Mouse (Mus musculus): ENCODE data around the gene Atp9a. TPM values are rescaled to one million over a fixed set of nuclear protein-coding genes. Genes with fewer than 3 reads are reported as not detected.
A peak's percentile ranks its signal among the peaks of the same experiment; 100 is the strongest.

The Atp9a gene
- polyA plus RNA-seq, 1 experiment from 2014 or later = 177 TPM

DNA sequence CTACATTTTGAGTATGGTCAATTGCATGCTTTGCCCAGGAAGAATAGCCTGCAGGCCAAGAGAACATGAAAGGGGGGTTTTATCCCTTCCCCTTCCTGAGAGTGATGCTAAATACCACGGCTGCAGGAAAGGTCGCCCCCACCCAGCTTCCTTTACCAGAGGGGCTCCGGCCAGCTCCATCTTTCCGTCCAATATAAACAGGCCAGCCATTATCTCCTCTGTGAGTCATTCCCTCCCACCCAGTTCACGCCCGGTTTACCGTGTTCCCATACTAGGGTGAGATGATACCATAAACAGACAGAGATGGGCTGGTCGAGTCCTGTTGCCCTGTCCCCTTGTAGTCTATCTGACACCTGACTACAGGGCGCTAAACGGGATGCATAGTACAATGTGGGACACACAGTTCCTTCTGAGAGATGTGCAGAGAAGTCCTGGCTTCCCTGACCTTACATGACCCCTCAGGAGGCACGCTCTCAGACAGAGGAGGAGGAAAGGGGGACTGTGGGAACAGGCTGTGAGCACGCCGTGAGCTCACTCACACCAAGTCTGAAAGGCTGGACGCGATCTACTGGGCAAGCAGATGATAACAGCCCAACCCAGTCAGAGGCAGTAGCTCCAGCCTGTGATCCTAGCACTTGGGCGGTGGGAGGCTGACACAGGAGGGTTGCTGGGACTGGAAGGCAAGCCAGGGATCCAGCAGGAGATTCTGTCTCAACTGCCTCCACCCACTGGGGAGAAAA, 85.5 kb downstream of the Atp9a start:
- Histone ChIP-seq H3K9ac (no peak overlapping the region), H3K27me3 (no peaks in the 10 kb centered on the region), H3K4me2 (no peak overlapping the region), H3K36me3 (peaks cover 42% of the 10 kb centered on the region), H3K27ac (replicated peaks) (no peak overlapping the region), H3K4me3 (no peak overlapping the region), H3K4me1 (replicated peaks) (no peaks in the 10 kb centered on the region), H3K9me3 (no peaks in the 10 kb centered on the region)
- WGBS = 77% methylated on average over 16 of the region's 16 CpGs
- no peak for ATAC-seq (ENCODE audit: low FRiP score, low read depth)

- H3K27ac ChIP-seq (replicated peaks) = no peak overlapping the region
- no peak overlapping the region for H3K4me2 ChIP-seq
- H3K4me3 ChIP-seq = no peak overlapping the region
- no peaks in the 10 kb centered on the region for H3K27me3 ChIP-seq
- no peaks in the 10 kb centered on the region for H3K4me1 ChIP-seq (replicated peaks)
- 77% methylated on average over 17 of the region's 17 CpGs for WGBS
- H3K9ac ChIP-seq = no peak overlapping the region
- ATAC-seq (ENCODE audit: low FRiP score, low read depth) = no peak
- H3K9me3 ChIP-seq = no peaks in the 10 kb centered on the region
- H3K36me3 ChIP-seq = peaks cover 33% of the 10 kb centered on the region
Observed at GRCm38 (mm10) chr2:168654983-168655669, 87.1 kb downstream of the Atp9a start.

DNA sequence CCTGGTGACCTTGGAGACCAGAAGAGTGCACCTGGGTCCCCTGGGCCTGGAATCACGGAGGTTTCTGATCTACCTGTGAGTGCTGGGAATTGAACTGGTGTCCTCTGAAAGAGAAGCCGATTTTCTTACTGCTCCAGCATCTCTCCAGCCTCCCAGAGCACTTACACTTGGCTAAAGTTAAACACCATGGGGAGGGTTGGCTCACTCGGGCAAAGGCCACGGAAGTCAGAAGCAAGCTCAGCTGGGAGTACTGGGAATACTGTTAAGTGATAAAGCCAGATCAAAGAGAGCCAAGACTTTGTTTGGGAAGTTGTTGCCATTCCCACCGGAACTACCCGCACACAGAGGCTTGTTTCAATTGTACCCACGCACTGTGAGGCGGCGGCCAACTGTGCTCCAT, 87.7 kb downstream of the Atp9a start:
- ATAC-seq (ENCODE audit: low FRiP score, low read depth) = no peak
- WGBS = 70% methylated on average over 9 of the region's 9 CpGs
- no peaks in the 10 kb centered on the region for H3K27me3 ChIP-seq
- no peaks in the 10 kb centered on the region for H3K9me3 ChIP-seq
- no peak overlapping the region for H3K27ac ChIP-seq (replicated peaks)
- H3K9ac ChIP-seq = no peak overlapping the region
- H3K36me3 ChIP-seq = peaks cover 32% of the 10 kb centered on the region
- H3K4me2 ChIP-seq = no peak overlapping the region
- H3K4me3 ChIP-seq = no peak overlapping the region
- no peaks in the 10 kb centered on the region for H3K4me1 ChIP-seq (replicated peaks)

DNA sequence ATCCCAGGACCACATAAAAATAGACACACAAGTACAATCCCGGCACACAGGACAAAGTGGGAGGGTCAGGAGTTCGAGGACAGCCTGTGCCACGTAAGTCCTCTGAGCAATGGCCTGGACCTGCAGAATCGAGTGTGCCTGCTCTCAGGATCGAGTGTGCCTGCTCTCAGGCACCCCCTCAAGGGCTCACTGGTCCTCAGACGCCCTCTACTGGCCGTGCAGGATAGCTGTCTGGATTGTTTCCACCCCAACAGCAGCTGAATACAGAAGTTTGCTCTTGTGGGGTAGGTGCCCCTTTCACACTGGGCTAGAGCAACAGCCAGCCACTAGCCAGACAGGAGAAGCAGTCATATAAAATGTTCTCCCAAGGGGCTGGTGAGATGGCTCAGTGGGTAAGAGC, 90.5 kb downstream of the Atp9a start:
- 50% methylated on average over 7 of the region's 7 CpGs for WGBS
- H3K4me1 ChIP-seq (replicated peaks) = no peaks in the 10 kb centered on the region
- H3K4me3 ChIP-seq = no peak overlapping the region
- no peak overlapping the region for H3K4me2 ChIP-seq
- ATAC-seq (ENCODE audit: low FRiP score, low read depth) = no peak
- no peak overlapping the region for H3K27ac ChIP-seq (replicated peaks)
- H3K36me3 ChIP-seq = peaks cover 52% of the 10 kb centered on the region
- no peaks in the 10 kb centered on the region for H3K27me3 ChIP-seq
- no peaks in the 10 kb centered on the region for H3K9me3 ChIP-seq
- H3K9ac ChIP-seq = no peak overlapping the region

DNA sequence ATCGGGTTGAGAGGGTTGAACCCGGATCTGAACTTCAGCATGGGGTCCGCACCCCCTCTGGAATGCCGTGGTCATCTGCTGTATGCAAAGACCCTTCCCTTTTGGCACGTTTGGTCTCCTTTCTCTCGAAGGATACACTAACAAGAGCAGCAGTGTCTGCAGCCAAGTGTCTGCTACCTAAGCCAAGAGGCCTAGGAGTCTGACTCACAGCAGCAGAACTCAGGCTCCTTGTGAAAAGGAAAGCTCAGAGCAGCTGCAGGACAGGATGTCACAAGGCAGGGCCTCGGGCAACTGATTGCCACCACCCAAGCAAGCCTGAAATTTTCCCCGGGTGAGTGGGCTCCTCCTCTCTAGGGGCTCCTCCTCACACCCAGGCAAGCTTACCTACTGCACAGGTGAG, 94.0 kb downstream of the Atp9a start:
- peaks cover 60% of the 10 kb centered on the region for H3K36me3 ChIP-seq
- no peak for ATAC-seq (ENCODE audit: low FRiP score, low read depth)

DNA sequence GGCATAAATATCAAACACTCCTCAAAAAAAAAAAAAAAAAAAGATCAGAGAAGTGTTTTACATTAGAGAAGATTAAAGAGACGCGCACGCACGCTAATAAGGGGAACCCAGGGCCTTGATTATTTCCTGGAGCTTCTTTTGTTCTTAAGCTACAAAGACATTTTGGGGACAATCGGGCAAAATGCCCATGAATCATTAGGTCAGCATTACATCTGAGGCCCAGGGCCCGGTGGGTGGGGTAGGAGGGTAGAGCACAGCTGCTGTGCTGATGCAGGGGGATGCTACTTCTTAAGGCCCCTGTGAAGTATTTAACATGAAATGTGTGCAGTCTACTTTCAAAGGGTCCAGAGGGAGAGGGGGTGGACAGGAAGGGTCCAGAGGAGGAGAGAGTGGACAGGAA, 97.4 kb downstream of the Atp9a start:
- 42% methylated on average over 6 of the region's 6 CpGs for WGBS
- no peak for ATAC-seq (ENCODE audit: low FRiP score, low read depth)
- no peaks in the 10 kb centered on the region for H3K9me3 ChIP-seq

More for the DNA sequence above, 94.0 kb downstream of the Atp9a start:
- H3K4me2 ChIP-seq = no peak overlapping the region
- H3K27me3 ChIP-seq = no peaks in the 10 kb centered on the region
- H3K27ac ChIP-seq (replicated peaks) = no peak overlapping the region
- no peaks in the 10 kb centered on the region for H3K9me3 ChIP-seq
- H3K9ac ChIP-seq = no peak overlapping the region
- no peak overlapping the region for H3K4me3 ChIP-seq
- WGBS = 84% methylated on average over 8 of the region's 8 CpGs
- no peaks in the 10 kb centered on the region for H3K4me1 ChIP-seq (replicated peaks)

DNA sequence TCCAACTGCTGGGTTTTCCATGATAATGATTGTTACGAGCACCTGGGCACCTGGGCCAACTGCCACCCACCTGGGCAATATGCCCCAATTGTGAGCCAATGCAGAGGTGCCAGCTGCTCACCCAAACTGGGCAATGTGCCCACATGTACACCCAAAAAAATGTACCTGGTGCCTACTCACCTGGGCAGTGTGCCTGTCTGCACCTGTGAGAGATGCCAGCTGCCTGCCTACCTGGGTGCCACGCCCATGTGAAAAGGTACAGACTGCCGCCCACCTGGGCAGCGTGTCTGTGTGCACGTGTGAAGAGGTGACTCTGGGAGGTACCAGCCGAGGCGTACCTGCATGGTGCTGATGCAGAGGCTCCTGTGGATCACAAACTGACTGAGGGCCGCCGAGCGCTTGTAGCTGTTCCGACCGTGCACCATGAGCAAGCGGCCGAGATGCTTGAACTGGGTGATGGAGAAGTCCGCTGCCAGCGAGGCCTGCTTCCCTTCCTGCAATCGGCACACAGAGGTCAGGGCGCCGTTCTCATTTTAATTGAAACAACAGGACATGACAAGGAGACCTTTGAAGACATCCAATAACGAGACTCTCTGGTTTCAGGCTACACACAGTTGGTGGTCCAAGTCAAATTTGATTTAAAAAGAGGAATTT, 98.6 kb downstream of the Atp9a start:
- H3K27me3 ChIP-seq = no peaks in the 10 kb centered on the region
- H3K4me2 ChIP-seq = no peak overlapping the region
- no peak for ATAC-seq (ENCODE audit: low FRiP score, low read depth)
- H3K9me3 ChIP-seq = no peaks in the 10 kb centered on the region
- no peak overlapping the region for H3K9ac ChIP-seq
- no peak overlapping the region for H3K27ac ChIP-seq (replicated peaks)
- H3K4me1 ChIP-seq (replicated peaks) = no peaks in the 10 kb centered on the region
- H3K4me3 ChIP-seq = no peak overlapping the region
- 84% methylated on average over 20 of the region's 20 CpGs for WGBS
- H3K36me3 ChIP-seq = peaks cover 75% of the 10 kb centered on the region

More for the DNA sequence above, 97.4 kb downstream of the Atp9a start:
- Histone ChIP-seq H3K36me3 (peaks cover 74% of the 10 kb centered on the region), H3K4me1 (replicated peaks) (no peaks in the 10 kb centered on the region), H3K4me3 (no peak overlapping the region), H3K9ac (no peak overlapping the region), H3K27ac (replicated peaks) (no peak overlapping the region), H3K4me2 (no peak overlapping the region), H3K27me3 (no peaks in the 10 kb centered on the region)

DNA sequence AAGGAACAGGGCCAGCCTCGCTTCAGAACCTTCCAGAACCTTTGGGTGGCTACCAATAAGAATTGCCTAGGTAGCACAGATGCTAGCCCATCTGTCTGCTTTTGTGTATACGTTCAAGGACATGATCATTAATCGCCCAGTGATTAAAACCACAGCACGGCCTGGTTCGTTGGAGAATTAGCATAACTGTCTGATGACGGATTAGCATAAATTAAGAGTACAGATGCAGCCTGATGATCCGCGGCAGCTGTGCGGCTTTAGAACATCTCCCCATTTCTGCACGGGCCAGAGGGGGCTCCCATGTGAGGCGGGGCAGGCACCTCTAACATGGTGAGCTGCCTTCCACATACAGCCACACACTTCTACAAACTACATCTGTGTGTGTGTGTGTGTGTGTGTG, 100.0 kb downstream of the Atp9a start:
- Histone ChIP-seq H3K27ac (replicated peaks) (0 out of 2 replicates have a peak overlapping the region, but pooled peaks have one; percentile 9), H3K9ac (no peak overlapping the region)
- 47% methylated on average over 11 of the region's 11 CpGs for WGBS

DNA sequence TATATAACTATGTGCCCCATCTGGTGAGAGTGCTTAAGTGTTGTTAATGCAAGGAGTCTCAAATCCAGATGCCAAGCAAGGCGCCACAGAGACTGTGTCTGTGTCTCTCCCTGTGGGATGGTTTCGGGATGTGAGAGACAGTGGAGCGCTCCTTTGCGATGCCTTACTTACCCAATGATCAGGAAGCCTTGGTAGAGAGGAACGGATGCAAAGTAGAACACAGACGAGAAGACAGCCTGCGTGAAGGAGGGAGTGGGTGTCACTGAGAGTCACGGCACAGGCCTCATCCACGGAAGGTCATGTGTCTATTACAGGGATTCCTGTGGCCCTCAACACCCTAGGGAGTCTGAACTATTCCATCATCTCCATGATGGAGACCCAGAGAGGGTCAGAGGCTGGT, 101.7 kb downstream of the Atp9a start:
- Histone ChIP-seq H3K4me3 (no peak overlapping the region), H3K27me3 (no peaks in the 10 kb centered on the region), H3K9me3 (no peaks in the 10 kb centered on the region), H3K4me1 (replicated peaks) (no peaks in the 10 kb centered on the region), H3K36me3 (peaks cover 70% of the 10 kb centered on the region), H3K4me2 (no peak overlapping the region), H3K27ac (replicated peaks) (no peak overlapping the region), H3K9ac (no peak overlapping the region)
- no peak for ATAC-seq (ENCODE audit: low FRiP score, low read depth)
- WGBS = 90% methylated on average over 9 of the region's 9 CpGs

More for the DNA sequence above, 100.0 kb downstream of the Atp9a start:
- Histone ChIP-seq H3K36me3 (peaks cover 69% of the 10 kb centered on the region), H3K4me2 (no peak overlapping the region), H3K4me1 (replicated peaks) (no peaks in the 10 kb centered on the region), H3K27me3 (no peaks in the 10 kb centered on the region), H3K4me3 (no peak overlapping the region), H3K9me3 (no peaks in the 10 kb centered on the region)
- ATAC-seq (ENCODE audit: low FRiP score, low read depth) = peak; percentile 47; the same call in 1 of the 2 replicates

DNA sequence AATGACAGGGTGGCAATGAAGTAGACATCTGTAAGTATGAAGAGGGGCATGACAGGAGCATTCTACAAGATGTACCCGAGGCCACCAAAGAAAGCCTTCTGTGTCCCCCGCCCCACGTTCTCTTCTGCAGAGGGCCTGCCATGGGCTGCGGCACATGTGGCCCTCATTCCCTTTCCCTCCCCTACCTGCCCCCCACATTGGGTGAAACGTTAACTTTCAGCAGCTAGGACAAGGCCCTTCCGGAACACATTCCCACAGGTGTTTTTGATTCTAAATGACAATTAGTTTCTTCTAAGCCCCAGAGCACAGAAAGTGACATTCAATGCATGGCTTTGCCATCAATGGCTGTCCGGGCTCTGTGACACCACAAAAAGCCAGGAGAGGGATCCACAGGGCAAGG, 107.3 kb downstream of the Atp9a start:
- no peak for ATAC-seq (ENCODE audit: low FRiP score, low read depth)
- WGBS = 89% methylated on average over 7 of the region's 7 CpGs
- Histone ChIP-seq H3K27ac (replicated peaks) (no peak overlapping the region), H3K4me3 (no peak overlapping the region), H3K9me3 (no peaks in the 10 kb centered on the region), H3K27me3 (no peaks in the 10 kb centered on the region), H3K36me3 (peaks cover 43% of the 10 kb centered on the region), H3K4me2 (no peak overlapping the region), H3K4me1 (replicated peaks) (no peaks in the 10 kb centered on the region), H3K9ac (no peak overlapping the region)

- no peak overlapping the region for H3K4me3 ChIP-seq
- H3K36me3 ChIP-seq = peaks cover 31% of the 10 kb centered on the region
- 68% methylated on average over 14 of the region's 14 CpGs for WGBS
- ATAC-seq (ENCODE audit: low FRiP score, low read depth) = no peak
- no peak overlapping the region for H3K4me2 ChIP-seq
- H3K27ac ChIP-seq (replicated peaks) = no peak overlapping the region
- no peak overlapping the region for H3K9ac ChIP-seq
- H3K4me1 ChIP-seq (replicated peaks) = no peaks in the 10 kb centered on the region; the same call in 1 of the 2 replicates
- H3K27me3 ChIP-seq = no peaks in the 10 kb centered on the region
- no peaks in the 10 kb centered on the region for H3K9me3 ChIP-seq
Observed at GRCm38 (mm10) chr2:168633301-168633816, 108.8 kb downstream of the Atp9a start.

DNA sequence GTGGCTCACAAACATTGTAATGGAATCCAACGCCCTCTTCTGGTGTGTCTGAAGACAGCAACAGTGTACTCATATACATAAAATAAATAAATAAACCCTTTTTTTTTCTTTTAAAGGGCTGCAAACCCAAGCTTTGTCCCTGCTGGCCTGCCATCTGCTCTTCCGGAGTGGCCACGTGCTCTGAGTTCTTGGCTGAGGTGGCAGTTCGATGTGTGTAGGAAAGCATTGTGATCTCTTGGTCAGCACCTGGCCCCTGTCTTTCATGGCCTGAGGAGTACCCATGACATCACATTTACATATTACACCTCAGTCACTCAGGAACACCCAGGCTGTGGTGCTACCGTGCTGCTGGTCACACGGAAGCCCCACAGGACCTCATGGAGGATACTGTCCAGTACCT, 109.7 kb downstream of the Atp9a start:
- Histone ChIP-seq H3K9ac (no peak overlapping the region), H3K27me3 (no peaks in the 10 kb centered on the region), H3K9me3 (no peaks in the 10 kb centered on the region), H3K4me1 (replicated peaks) (peaks cover 5% of the 10 kb centered on the region), H3K4me2 (no peak overlapping the region), H3K27ac (replicated peaks) (no peak overlapping the region), H3K4me3 (no peak overlapping the region), H3K36me3 (peaks cover 29% of the 10 kb centered on the region)
- WGBS = 83% methylated on average over 6 of the region's 6 CpGs
- ATAC-seq (ENCODE audit: low FRiP score, low read depth) = no peak
